Mouse (Mus musculus) spleen, adult 2 months (tissue): ENCODE results near the gene Itga9. TPM values are rescaled to one million over a fixed set of nuclear protein-coding genes. Genes with fewer than 3 reads are reported as not detected.

Source experiments
- DNase-seq, 2 experiments: peaks; one replicate each; pipeline versions ENCODE4 v3.0.0 to v3.0.0-alpha.2; 2012 to 2021; ENCODE audit warnings: low spot score in 2 of 2, low read depth in 1 of 2
- H3K27ac ChIP-seq: fragments of 200-500 bp; 2 replicates; pipeline ENCODE4 v1.5.1; 2012; ENCODE audit warnings: low read length, inconsistent platforms; ENCODE audit not compliant: insufficient read depth
- H3K27me3 ChIP-seq: fragments of 200-500 bp; 2 replicates; pipeline ENCODE4 v1.6.1; 2012; ENCODE audit warnings: mild to moderate bottlenecking, moderate library complexity, low read length, inconsistent platforms; ENCODE audit not compliant: control insufficient read depth, insufficient read depth
- H3K36me3 ChIP-seq: fragments of 200-500 bp; 2 replicates; pipeline ENCODE4 v1.6.1; 2012; ENCODE audit warnings: mild to moderate bottlenecking, low read length, inconsistent platforms; ENCODE audit not compliant: control insufficient read depth, insufficient read depth
- H3K4me1 ChIP-seq: fragments of 200-500 bp; 2 replicates; pipeline ENCODE4 v1.6.1; 2011; ENCODE audit warnings: inconsistent platforms; ENCODE audit not compliant: control insufficient read depth, insufficient read depth, insufficient read length
- H3K4me3 ChIP-seq: fragments of 200-500 bp; 2 replicates; pipeline ENCODE4 v1.5.1; 2011; ENCODE audit warnings: mild to moderate bottlenecking, inconsistent platforms; ENCODE audit not compliant: insufficient read depth, insufficient read length; ENCODE audit errors: extremely low read depth
- CTCF ChIP-seq: fragments of 200-500 bp; IDR thresholded peaks from 2 replicates; pipeline ENCODE4 v1.5.1; 2011; ENCODE audit warnings: mild to moderate bottlenecking, inconsistent platforms; ENCODE audit not compliant: insufficient read depth, insufficient read length, insufficient replicate concordance; ENCODE audit errors: extremely low read depth
- POLR2A ChIP-seq: fragments of 200-500 bp; IDR thresholded peaks from 2 replicates; pipeline ENCODE4 v1.6.1; 2011; ENCODE audit warnings: low read depth, low read length, inconsistent platforms
- WGBS: fragments of 180-500 bp; shearing (Covaris S2); methylation state at CpG from one replicate; pipeline ENCODE4 v1.1.7; 2018; 5-methylcytosine and 5-hydroxymethylcytosine counted together
- polyA plus RNA-seq: library from polyadenylated mRNA; depleted of rRNA; stranded (reverse); fragments of >200 nt; gene quantifications from 2 replicates; pipeline ENCODE4 v1.2.3, GENCODE M21; 2012

Itga9 gene
- polyA plus RNA-seq, 1 experiment, result 11.8 TPM

- Histone ChIP-seq H3K36me3 (no peaks in the 10 kb centered on the region), H3K27me3 (no peaks in the 10 kb centered on the region), H3K4me3 (no peak overlapping the region), H3K4me1 (no peaks in the 10 kb centered on the region; the same call in 1 of the 2 replicates), H3K27ac (no peak overlapping the region)
- no peak for DNase-seq
- no peak for TF ChIP-seq CTCF
- no peak for TF ChIP-seq POLR2A
- WGBS, result 85% methylated on average over 7 of the region's 7 CpGs
Observed at GRCm38 (mm10) chr9:118767008-118767407, 160.5 kb downstream of the Itga9 start.

GRCm38 (mm10) chr9:118768596-118768995 is 162.1 kb downstream of the Itga9 start:
- H3K27ac ChIP-seq, result no peak overlapping the region
- H3K4me1 ChIP-seq, result no peaks in the 10 kb centered on the region
- DNase-seq, result no peak
- WGBS, result 83% methylated on average over 4 of the region's 4 CpGs
- H3K36me3 ChIP-seq, result no peaks in the 10 kb centered on the region
- H3K4me3 ChIP-seq, result no peak overlapping the region
- no peaks in the 10 kb centered on the region for H3K27me3 ChIP-seq
- no peak for TF ChIP-seq CTCF
- TF ChIP-seq POLR2A, result no peak

- DNase-seq, result no peak
- H3K27ac ChIP-seq, result no peak overlapping the region
- no peaks in the 10 kb centered on the region for H3K4me1 ChIP-seq
- H3K4me3 ChIP-seq, result no peak overlapping the region
- WGBS, result 86% methylated on average over 4 of the region's 4 CpGs
- TF ChIP-seq CTCF, result no peak
- no peak for TF ChIP-seq POLR2A
- H3K36me3 ChIP-seq, result no peaks in the 10 kb centered on the region
- no peaks in the 10 kb centered on the region for H3K27me3 ChIP-seq
Observed at GRCm38 (mm10) chr9:118770366-118770765, 163.9 kb downstream of the Itga9 start.

DNA sequence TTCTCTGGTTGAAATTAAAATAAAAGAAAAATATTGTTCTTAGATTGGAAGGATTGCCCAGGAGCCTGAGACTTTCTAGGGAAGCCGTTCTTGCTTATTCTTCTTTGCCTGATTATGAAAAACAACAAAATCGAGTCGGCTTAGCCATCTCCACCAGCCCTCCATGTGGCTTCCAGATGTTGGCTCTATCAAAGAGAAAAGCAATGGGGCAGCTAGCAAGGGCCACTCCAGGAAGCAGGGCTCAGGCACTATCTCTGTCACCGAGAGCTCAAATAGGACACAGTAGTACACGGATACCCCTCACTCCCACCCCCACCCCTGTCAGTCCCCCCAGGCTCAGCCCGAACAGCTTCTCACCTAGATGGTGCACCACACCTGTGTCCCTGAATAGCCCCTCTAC is 168.2 kb downstream of the Itga9 start:
- DNase-seq, result no peak
- no peaks in the 10 kb centered on the region for H3K36me3 ChIP-seq
- no peak overlapping the region for H3K27ac ChIP-seq
- TF ChIP-seq CTCF (no peak), POLR2A (no peak)
- H3K27me3 ChIP-seq, result no peaks in the 10 kb centered on the region
- WGBS, result 90% methylated on average over 6 of the region's 6 CpGs
- no peak overlapping the region for H3K4me3 ChIP-seq
- no peaks in the 10 kb centered on the region for H3K4me1 ChIP-seq

- H3K4me3 ChIP-seq, result no peak overlapping the region
- WGBS, result 92% methylated on average over 2 of the region's 2 CpGs
- H3K4me1 ChIP-seq, result no peaks in the 10 kb centered on the region
- H3K27ac ChIP-seq, result no peak overlapping the region
- no peaks in the 10 kb centered on the region for H3K27me3 ChIP-seq
- DNase-seq, result no peak
- H3K36me3 ChIP-seq, result no peaks in the 10 kb centered on the region
- TF ChIP-seq CTCF (no peak), POLR2A (no peak)
Observed at GRCm38 (mm10) chr9:118776880-118777438, 170.5 kb downstream of the Itga9 start.

DNA sequence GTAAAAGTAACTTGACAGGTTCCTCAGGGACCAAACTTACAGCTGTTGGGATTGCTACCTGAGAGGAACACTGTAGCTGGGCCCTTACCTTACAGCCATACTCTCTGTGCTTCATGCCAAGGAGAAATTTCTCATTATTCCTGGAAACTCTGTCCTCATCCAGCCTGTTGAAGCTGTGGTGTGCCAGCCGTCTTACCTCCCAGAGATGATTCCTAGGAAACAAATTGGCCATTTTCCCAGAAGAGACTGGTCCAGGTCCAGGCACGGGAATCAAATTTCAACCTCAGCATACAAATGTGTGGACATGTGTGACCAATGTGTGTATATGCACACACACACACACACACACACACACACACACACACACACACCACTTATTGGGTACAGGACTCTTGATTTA is 172.1 kb downstream of the Itga9 start:
- no peak for DNase-seq
- no peaks in the 10 kb centered on the region for H3K36me3 ChIP-seq
- 91% methylated on average over 2 of the region's 2 CpGs for WGBS
- H3K27ac ChIP-seq, result no peak overlapping the region
- TF ChIP-seq POLR2A (no peak), CTCF (no peak)
- H3K4me3 ChIP-seq, result no peak overlapping the region
- H3K27me3 ChIP-seq, result no peaks in the 10 kb centered on the region
- H3K4me1 ChIP-seq, result no peaks in the 10 kb centered on the region

DNA sequence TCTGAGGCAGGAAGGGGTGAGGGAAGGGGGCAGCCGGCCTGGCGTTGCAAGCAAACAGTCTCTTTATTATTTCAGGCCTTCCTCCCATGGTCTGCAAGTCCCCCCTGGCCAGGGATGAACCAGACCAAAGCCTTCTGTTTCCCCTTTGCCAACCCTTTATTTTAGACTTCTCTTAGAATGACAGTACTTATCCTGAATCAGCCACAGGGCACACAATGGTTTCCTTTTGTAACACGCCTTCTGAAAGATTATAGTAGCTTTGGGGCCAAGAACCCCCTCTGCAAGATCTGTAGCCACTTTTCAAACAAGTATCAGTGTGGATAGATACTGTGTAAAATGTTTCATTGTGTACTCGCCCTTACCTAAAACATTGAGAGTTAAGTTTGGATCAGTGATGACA is 178.1 kb downstream of the Itga9 start:
- Histone ChIP-seq H3K36me3 (no peaks in the 10 kb centered on the region), H3K27me3 (no peaks in the 10 kb centered on the region), H3K4me1 (no peaks in the 10 kb centered on the region), H3K4me3 (no peak overlapping the region), H3K27ac (no peak overlapping the region)
- no peak for DNase-seq
- TF ChIP-seq CTCF (no peak), POLR2A (no peak)
- 57% methylated on average over 4 of the region's 4 CpGs for WGBS
